Mouse (Mus musculus) testis, adult 2 months (tissue): ENCODE measurements at regions not wholly inside any gene's neighbourhood (a gene's known extent, or its start where the extent isn't known, plus 50 kb on each side); places are given as distances from the start of the nearest gene placed in this dataset.

Experiments
- CTCF ChIP-seq: fragments of 200-500 bp; IDR thresholded peaks from 2 replicates; pipeline ENCODE4 v1.5.1; 2012; ENCODE audit warnings: low read depth, mild to moderate bottlenecking, inconsistent platforms, low read length, moderate library complexity; ENCODE audit not compliant: control insufficient read depth, insufficient read depth, insufficient replicate concordance
- POLR2A ChIP-seq: fragments of 200-500 bp; IDR thresholded peaks from 2 replicates; pipeline ENCODE4 v1.6.1; 2012; ENCODE audit warnings: low read depth, mild to moderate bottlenecking, inconsistent platforms, low read length, moderate library complexity; ENCODE audit not compliant: control insufficient read depth

GRCm38 (mm10) chr12:33593685-33594084, 164.2 kb downstream of the Twistnb start:
- TF ChIP-seq CTCF (no peak), POLR2A (no peak)
